Mouse (Mus musculus): ENCODE results near the gene Tnfsf4. TPM values are rescaled to one million over a fixed set of nuclear protein-coding genes. Genes with fewer than 3 reads are reported as not detected.

The Tnfsf4 gene
- polyA plus RNA-seq (2012; rRNA removed): not detected in 2 replicates

DNA sequence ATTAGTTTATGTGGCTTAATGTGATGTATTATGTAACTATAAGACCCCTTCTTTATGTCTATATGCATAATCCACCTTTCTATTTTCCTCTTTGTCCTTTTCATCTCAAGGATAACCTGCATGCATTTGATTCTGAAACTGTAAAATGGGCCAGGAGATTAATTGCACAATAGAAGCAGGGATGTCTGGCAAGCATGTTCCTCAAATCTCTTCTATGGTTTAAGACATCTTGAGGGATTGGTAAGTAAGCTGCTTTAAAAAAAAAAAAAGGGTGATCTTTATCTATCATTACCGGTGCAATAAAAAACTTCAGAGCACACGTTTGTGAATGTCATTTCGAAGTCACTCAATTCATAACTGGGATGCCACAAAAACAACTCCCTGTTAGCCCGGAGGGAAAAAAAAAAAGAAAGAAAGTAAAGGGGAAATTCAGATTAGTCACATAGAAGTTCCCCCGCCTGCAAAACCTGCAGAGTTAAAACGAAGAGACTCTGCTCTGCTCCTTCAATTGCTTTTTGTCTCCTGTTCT, at the start of gene Tnfsf4:
Gene Tnfsf4, plus strand, starts transcription at position 479 of the 529 bp plus-strand sequence.

Other genes starting within 250 kb of the Tnfsf4 start
- gene Tex50, start 236.1 kb upstream of the Tnfsf4 start, polyA plus RNA-seq (2012; rRNA removed): not detected in 2 replicates
- 19.3 and 25.6 TPM in 2 replicates for gene Prdx6, start 144.2 kb upstream of the Tnfsf4 start, polyA plus RNA-seq (2012; rRNA removed)
- not detected in 2 replicates for gene Tnfsf18, start 99.2 kb downstream of the Tnfsf4 start, polyA plus RNA-seq (2012; rRNA removed)